Mouse (Mus musculus) kidney, adult 9 months (tissue): ENCODE results near the gene Emc4.

Source experiments
- DNase-seq: peaks from one replicate; pipeline ENCODE4 v3.0.0; 2022

Emc4 gene

GRCm38 (mm10) chr2:112332051-112332898 is 35.6 kb downstream of the Emc4 start:
- DNase-seq = no peak

- no peak for DNase-seq
These were observed 39.6 kb downstream of the Emc4 start for GRCm38 (mm10) chr2:112328069-112328777.

- DNase-seq = no peak
These were observed 48.9 kb downstream of the Emc4 start for GRCm38 (mm10) chr2:112318905-112319304.

GRCm38 (mm10) chr2:112318227-112318626 is 49.6 kb downstream of the Emc4 start:
- no peak for DNase-seq

GRCm38 (mm10) chr2:112315638-112316037 is 52.2 kb downstream of the Emc4 start:
- DNase-seq = no peak
